Mouse (Mus musculus) gastrocnemius, postnatal 4 days (tissue): Measurements from ENCODE around the gene Tbc1d10a. TPM values are rescaled to one million over a fixed set of nuclear protein-coding genes. Genes with fewer than 3 reads are reported as not detected.
"Not testable (repeated sequence)": the region's sequence is repeated elsewhere in the genome, so short reads cannot be mapped to it uniquely, and the experiment has no call there.

Experiments
- DNase-seq, 2 experiments: peaks; one replicate each; pipeline ENCODE4 v3.0.0; 2021 to 2022; ENCODE audit warnings: low spot score in 2 of 2, mixed read lengths in 2 of 2
- total RNA-seq, 2 experiments: library from RNA; stranded (reverse); gene quantifications; 2 replicates each; pipeline ENCODE4 v1.2.3; 2021

Tbc1d10a gene
- total RNA-seq, 2 experiments from 2014 or later, result 10.1 to 12.2 TPM

DNA sequence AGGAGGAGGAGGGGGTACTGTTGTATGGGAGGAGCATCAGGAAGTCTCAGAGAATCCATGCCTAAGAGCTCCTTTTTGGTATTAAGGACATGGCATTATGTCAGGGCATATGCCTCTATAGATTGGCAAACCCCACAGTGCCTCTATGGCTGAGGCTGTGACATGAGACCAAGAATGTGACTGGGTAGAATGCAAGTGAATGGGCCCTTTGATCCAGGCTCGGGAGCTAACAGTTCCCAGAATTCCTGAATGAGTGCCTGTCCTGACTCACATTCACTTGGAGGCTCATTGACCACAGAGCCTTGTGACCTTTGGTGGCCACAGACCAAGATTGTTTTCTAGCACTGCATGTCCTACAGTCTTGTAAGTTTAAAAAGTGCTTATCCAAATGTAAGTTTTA, 4.5 kb upstream of the Tbc1d10a start:
- no peak for DNase-seq

DNA sequence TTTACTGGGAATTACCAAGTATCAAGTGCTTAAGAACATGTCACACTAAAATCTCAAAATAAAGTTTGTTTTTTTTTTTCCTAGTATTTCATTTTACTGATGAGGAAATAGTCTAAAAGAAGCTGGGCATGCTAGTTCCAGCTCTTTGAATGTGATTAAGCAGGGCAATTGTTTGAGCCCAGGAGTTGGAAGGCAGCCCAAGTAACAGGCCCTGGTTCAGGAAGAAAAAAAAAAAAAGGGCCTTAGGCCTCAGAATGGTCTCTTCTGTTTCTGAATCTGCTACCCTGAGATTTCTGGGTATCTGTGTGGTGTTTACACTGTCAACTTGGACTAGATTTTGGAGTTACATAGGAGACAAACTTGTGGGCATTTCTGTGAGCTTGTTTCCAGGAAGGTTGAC, 3.1 kb upstream of the Tbc1d10a start:
- DNase-seq, result no peak

DNA sequence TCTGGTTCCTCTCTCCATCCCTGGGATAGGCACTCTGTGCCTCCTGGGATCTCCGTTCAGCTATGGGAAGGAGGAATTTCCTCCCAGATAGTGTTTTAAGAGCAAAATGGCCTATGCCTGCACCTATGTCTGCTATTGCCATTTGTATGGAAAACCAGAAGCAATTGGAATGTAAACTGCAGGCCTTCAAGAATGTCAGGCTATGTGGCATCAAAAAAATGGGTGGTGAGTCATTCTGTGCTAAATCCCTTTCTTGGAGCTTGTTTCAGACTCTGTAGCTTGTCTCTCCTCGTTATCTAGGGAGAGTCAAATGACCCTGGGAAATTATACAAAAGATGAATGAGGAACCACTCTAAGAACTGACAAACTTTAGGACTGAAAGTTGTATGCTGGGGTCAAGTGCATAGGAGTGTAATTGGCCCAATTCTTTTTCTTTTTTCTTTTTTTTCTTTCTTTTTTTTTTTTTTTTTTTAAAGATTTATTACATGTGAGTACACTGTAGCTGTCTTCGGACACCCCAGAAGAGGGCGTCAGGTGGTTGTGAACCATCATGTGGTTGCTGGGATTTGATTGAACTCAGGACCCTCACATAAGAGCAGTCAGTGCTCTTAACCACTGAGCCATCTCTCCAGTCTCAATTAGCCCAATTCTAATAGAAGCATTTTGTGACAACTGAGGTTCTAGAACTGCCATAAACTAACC, 2.2 kb upstream of the Tbc1d10a start:
- no peak for DNase-seq

GRCm38 (mm10) chr11:4185480-4185879, 1.1 kb upstream of the Tbc1d10a start:
- not testable (repeated sequence) for DNase-seq

DNA sequence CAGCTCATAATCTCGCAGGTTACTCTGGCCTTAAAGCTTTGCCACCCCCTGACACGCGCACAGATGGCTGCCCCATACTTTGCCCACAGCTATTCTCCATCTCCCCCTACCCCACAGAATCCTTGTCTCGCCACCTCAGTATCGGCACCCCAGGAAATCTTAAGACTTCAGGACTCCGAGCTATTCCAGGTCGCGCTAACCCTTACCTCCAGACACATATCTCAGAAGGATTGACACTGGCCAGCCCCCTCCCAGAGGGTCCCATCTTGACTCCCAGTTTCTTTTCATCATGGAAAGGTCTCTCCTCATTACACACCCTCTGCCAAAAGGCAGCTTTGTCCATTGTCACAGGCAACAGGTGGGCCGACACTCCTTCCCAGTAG, 720 bp downstream of the Tbc1d10a start:
- no peak for DNase-seq

DNA sequence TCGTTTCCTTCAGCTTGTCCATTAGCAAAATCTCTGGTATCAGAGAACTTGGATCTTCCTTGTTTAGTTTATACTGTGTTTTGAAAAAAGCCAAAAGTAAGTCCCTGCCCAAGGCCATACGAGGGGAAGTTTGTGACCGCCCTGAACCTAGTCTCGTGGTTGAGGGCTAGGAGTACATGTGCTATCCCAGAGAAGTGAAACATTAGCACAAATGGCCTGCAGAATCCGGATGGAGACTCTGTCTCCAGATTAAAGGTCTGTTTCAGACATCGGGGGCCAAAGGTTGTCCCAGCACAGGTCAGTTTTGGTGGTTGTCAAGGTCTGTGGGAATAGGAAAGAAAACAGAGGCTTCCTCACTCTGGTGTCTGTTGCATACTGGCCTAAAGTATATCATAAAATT, 2.6 kb downstream of the Tbc1d10a start:
- no peak for DNase-seq

GRCm38 (mm10) chr11:4190677-4191076, 4.1 kb downstream of the Tbc1d10a start:
- no peak for DNase-seq

DNA sequence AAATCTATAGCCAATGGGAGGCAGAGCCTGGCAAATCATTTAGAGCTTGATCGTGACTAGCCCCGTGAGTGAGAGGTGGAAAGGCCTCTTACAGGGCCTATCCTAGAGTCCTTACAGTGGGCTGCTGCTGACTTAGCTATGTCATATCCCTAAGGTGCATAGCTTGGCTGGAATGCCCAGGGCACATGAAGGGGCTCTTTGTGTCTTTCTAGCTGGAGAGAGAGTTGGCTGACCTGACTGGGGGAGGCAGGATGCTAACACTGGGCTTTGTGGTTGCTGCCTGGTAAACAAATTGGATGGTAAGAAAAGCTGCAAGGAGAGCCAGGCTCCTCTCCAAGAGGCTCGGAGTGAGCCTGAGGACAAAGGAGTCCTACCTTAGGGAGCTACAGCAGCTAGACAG, 6.2 kb downstream of the Tbc1d10a start:
- DNase-seq, result no peak

GRCm38 (mm10) chr11:4193420-4193819, 6.8 kb downstream of the Tbc1d10a start:
- no peak for DNase-seq

- no peak for DNase-seq
Measured at GRCm38 (mm10) chr11:4195597-4196031, 9.0 kb downstream of the Tbc1d10a start.

- DNase-seq, result no peak
Measured at GRCm38 (mm10) chr11:4196636-4197035, 10.0 kb downstream of the Tbc1d10a start.

GRCm38 (mm10) chr11:4197691-4198090, 11.1 kb downstream of the Tbc1d10a start:
- no peak for DNase-seq

DNA sequence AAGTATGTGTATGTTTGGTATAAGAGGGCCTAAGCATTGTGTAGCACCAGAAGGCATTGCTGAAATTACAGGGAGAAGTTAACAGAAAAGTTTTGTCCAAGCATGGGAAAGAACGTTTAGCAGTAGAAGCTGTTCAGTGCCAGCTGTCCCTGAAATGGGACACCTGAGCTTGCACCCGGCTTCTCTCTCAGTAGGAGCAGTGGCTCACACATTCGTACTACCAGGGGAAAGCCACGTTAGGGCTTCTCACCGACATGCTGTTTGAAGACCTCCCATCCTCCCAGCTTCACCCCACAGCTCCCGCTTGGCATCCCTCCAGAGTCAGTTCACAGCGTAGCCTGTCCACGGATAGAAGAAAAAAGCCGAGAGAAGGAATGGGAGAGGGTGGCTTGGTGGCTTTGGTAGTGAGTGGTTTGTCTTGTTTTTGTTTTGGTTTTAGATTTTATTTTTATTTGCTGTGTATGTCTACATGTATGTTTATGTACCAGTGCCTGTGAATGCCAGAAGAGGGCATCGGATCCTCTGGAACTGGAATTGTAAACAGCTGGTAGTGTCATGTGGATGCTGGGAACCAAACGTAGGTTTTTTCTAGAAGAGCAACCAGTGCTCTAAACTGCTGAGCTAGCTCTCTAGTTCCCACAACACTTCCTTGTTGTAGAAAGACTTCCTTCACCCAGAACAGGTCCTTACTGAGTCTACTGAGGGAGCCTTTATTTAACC, 15.6 kb downstream of the Tbc1d10a start:
- no peak for DNase-seq

DNA sequence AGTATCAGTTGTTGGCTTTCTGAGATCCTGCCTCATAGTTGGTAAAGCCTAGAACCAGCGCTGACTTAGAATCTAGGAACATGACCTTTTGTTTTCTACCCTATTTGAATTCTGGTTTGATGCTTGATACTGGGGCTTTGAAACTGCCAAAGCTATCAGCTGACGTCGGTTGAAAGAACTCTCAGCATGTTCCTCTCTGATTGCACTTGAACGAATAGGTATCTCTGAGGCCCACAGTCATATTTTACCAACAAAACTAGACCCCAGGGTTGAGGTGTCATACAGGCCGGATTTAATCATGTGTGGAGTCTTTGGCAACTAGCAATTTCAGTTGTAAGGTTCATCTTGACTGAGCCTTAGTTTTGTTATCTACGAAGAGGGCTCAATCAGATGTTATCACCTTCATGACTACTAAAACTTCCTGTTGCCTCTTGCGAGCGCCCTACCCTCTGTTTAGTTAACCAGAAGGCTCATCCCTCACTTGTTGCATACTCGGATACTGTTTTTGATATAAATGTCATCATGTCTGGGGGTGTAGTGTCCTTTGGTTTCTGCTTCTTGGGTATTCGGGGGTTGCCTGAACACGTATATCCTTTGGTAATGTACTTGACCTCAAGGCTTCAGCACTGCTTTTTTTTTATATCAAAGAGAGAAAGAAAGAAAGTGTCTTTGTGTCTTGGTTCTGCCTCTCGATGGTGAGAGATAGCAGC, 16.6 kb downstream of the Tbc1d10a start:
- DNase-seq, result no peak

- peak in 1 of 2 experiments; percentile 55 for DNase-seq
Measured at GRCm38 (mm10) chr11:4203705-4204074, 17.1 kb downstream of the Tbc1d10a start.

- DNase-seq, result no peak
Measured at GRCm38 (mm10) chr11:4205097-4205655, 18.6 kb downstream of the Tbc1d10a start.

DNA sequence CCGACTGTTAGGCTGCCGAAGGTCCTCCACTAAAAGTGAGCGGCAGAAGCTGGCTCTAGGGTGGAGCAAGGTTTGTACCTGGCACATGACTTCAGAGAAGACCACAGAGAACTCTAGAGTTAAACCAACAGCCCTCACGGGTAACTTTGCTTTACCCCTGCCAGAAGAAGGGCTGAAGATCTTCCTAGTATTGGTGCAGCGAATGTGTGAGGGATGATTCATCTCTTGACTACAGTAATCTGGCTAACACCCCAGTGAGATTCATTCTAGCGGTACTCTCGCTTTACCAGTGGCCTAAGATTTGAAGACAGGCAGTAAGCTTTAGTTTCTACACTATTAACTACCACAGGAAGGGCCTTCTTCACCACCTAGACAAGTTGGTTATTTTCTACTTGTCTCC, 19.4 kb downstream of the Tbc1d10a start:
- DNase-seq, result no peak

- DNase-seq, result no peak
Measured at GRCm38 (mm10) chr11:4206563-4206962, 20.0 kb downstream of the Tbc1d10a start.

- no peak for DNase-seq
Measured at GRCm38 (mm10) chr11:4207655-4208054, 21.1 kb downstream of the Tbc1d10a start.

- DNase-seq, result no peak
Measured at GRCm38 (mm10) chr11:4209556-4209955, 23.0 kb downstream of the Tbc1d10a start.

- DNase-seq, result no peak
Measured at GRCm38 (mm10) chr11:4210786-4211185, 24.2 kb downstream of the Tbc1d10a start.

DNA sequence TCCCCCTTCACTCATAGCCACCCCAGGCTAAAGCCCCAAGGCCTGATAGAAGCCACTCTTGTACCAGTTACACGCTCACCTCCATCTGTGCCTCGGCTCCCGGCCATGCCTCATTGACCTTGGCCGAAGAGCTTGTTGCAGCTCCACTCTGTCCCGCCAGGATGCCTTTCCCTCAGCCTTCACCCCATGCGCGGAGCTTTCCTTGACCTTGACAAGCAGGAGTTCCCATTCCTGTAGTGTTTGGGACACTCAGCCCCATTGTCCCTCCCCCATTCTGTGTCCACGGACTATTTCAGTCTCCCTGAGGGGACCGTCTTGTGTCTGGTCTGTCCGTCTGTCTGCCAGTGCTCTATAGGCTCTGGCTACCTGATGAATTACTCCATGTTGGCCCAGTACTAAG, 26.5 kb downstream of the Tbc1d10a start:
- DNase-seq, result no peak
